Mouse (Mus musculus): ENCODE results near the gene Cldn11.

DNA sequence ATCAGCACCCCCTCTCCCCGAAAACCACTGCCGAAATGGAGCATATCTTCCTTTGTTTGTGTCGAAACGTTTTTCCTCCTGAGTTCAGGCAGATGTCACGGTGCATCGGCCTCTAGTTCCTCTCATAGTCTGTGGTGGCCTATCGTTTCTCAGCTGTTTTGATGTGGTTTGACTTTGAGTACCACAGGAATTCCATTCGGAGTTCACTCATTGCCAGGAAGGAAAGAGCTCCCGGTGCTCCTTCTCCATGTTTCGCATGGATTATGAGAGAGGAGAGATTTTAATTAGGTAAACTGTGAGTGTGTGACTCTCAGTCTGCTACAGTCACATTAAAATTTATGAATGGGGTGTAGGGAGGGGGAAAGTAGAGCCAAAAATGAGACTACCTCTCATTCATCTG lies 10.3 kb downstream of the Cldn11 start:
- TF ChIP-seq CTCF (IDR thresholded peaks at IDR 0.05; ENCODE audit: borderline replicate concordance, insufficient read depth, low read depth, low read length): no peak
- TF ChIP-seq POLR2A (IDR thresholded peaks at IDR 0.05; ENCODE audit: borderline replicate concordance, insufficient read depth, low read length): no peak

Measured in cerebellum, adult 2 months (tissue).